Mouse (Mus musculus) hematopoietic stem cell, adult 5-6 weeks (primary cell): ENCODE measurements around the gene Ppm1a. TPM values are rescaled to one million over a fixed set of nuclear protein-coding genes. Genes with fewer than 3 reads are reported as not detected.

Experiments used
- ATAC-seq, 2 experiments: fragments of 125-278 bp in 1 of 2; replicated peaks in 1 of 2; 2 replicates each; pipeline ENCODE4 v1.8.0; 2016 to 2017; ENCODE audit warnings: inconsistent platforms in 2 of 2, mild to moderate bottlenecking in 2 of 2, moderate number of reproducible peaks in 2 of 2, low read depth in 1 of 2, moderate TSS enrichment in 1 of 2; ENCODE audit not compliant: low FRiP score in 2 of 2, poor library complexity in 2 of 2, severe bottlenecking in 2 of 2, insufficient read depth in 1 of 2, low TSS enrichment in 1 of 2
- total RNA-seq: library from RNA; stranded (forward); fragments of 172-1452, 232-1000 nt; gene quantifications from 2 replicates; pipeline ENCODE4 v1.2.3, GENCODE M21; 2017

Ppm1a gene
- total RNA-seq, 1 experiment from 2014 or later = 108 TPM

DNA sequence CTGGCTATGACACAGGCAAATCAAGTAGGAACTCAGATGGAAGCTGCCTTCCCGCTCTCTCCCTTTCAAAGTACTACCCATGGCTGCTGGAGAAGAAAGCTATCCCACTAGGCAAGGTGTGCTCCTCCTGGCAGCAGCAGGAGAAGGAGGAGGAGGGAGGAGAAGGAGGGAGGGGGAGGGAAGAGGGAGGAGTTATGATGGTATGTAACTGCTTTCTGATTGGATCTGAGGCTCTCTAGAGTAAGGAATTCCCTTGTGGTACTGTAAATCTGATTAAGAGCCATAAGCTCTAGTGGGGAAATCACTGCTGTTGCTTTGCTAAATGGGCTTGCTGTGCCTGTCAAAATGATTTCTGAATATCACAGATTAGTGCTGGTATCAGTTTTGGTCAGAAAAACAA lies 84.2 kb downstream of the Ppm1a start:
- no peak for ATAC-seq

DNA sequence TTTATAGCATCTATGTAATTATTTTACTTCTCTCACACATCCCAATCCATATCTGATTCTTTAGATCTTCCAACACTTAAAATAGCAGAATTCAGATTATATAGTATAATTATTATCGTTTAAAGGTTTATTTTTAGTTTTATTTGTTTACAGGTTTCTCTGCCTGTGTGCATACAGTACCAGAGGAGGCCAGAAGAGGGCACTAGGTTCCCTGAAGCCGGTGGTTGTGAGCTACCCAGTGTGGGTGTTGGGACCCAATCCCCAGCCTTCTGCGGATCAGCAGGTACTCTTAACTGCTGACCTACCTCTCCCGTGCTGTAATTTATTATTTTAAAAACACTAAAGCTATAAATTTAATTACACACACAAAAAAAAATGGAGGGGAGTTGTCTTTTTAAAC lies 85.9 kb downstream of the Ppm1a start:
- no peak for ATAC-seq

- ATAC-seq = no peak
Measured at GRCm38 (mm10) chr12:72843555-72843954, 86.3 kb downstream of the Ppm1a start.

DNA sequence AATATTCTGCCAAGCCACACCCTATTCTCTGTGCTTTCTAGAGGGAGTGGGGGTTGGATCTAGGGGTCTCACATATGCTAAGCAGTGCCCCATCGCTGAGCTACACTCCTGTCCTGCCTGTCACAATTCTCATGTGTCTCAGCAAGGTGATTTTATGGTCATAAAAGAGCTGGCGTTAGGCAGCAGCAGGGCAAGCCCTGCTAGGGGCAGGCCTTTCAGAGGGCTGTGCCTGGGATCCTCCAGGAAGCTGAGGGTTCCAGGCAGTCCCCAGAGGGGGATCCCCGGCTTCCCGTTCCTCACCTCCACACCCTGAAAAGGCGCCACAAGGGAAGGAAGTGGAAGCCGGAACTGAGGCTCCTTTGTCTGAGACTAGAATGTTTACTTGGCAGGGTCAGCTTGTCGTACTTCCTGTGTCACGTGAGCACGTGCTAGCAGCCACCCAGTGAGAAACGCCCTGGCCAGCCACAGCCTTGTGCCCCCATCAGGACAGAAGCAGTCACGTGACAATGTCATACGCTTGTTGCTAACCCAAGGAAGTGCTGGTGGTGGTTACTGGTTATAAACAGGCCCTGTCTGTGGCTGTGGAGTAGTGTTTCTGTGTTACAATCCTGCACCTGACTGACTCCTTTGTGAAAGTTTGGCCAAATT lies 86.8 kb downstream of the Ppm1a start:
- peak; percentile 97 to 99 for ATAC-seq

- ATAC-seq = no peak
Measured at GRCm38 (mm10) chr12:72845946-72846345, 88.7 kb downstream of the Ppm1a start.

DNA sequence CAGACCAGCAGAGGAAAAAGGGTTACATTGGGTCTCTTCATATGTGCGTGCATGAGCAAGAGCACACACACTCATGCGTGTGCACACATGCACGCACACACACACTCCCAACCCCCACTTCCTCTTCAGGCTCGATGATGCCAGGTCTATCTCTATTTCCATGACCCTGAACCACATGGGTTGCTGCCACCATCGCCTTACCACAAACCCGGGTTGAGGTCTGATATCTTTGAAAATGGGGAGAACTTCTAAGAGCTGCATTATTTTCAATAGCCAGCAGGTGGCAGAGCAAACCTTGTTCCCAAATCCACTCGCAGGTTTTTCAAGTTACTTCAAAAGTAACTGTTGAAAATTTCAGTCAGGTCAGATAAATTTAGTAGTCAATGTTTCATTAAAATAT lies 90.5 kb downstream of the Ppm1a start:
- peak; percentile 19 to 46; a peak in 3 of 4 replicates for ATAC-seq

Other genes starting within 250 kb of the Ppm1a start
- gene Pcnx4, start 221.1 kb upstream of the Ppm1a start, total RNA-seq = 4.1 and 4.6 TPM in 2 replicates
- gene Gm4756, start 107.8 kb upstream of the Ppm1a start, total RNA-seq = not detected in 2 replicates
- 38.0 and 68.1 TPM in 2 replicates for gene Dhrs7, start 92.5 kb upstream of the Ppm1a start, total RNA-seq
- not detected in 2 replicates for gene Six6, start 182.4 kb downstream of the Ppm1a start, total RNA-seq
- gene 4930447C04Rik, start 183.3 kb downstream of the Ppm1a start, total RNA-seq = 11.9 and 23.3 TPM in 2 replicates